Mouse (Mus musculus): ENCODE results near the gene Lrrfip1. TPM values are rescaled to one million over a fixed set of nuclear protein-coding genes. Genes with fewer than 3 reads are reported as not detected.

Gene Lrrfip1
- total RNA-seq, 2 experiments from 2014 or later: 75.3 to 80.9 TPM

DNA sequence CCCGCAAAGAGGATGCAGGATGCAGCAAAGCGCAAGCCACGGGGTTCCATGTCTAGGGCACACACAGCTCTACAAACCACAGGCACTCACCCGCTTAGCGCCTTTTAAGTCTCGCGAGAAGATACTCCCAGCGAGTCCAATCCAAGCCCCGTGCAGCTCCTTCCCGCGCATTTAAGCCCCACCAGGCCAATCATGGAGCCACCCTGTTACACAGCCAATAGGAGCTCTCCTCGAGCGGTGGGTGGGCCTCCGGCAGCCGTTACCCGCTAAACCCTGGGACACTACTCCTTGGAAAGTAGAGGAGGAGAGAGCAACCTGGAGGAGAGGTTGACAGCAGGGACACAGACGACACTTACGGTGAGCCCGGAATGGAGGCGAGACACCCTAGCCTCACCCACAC lies 146.3 kb downstream of the Lrrfip1 start, which contains the start of gene Rbm44:
Rbm44 (plus strand) TSS at position 277 of the 400 bp plus-strand sequence.
- no peak for DNase-seq

DNA sequence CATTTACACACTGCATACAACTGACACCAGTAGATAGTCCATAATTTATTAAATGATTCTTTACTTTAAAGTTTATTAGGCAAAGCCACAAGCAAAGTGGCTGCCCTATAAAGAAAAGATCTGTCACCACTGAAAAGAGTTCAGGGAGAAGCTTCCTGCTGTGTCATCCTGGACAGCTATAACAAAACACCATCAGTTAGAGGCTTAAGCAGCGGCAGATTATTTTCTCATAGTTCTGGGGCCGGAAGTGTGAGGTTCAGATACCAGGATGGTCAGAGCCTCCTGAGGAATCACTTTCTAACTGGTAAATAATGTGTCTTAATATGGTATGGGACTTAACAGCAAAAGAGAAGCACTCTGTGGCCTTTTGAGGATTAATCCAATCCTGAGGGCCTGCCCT lies 153.0 kb downstream of the Lrrfip1 start:
- no peak for DNase-seq

DNA sequence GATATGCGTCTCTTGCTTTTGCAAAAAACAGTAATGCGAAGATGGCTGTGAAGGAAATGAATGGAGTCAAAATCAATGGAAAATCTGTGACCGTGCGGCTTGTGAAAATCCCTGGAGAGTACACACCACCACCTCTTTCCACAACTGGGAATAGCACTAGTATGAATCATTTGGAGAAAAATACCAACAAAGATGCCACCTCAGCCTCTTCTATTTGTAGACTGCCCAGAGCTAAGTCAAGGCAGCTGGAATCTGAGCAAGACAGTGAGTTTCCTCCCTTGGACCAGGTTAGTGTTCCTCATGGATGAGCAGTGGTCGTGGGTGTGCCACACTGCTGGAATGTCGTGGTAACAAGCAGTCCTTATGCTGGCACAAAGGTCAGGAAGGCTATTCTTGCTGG lies 168.3 kb downstream of the Lrrfip1 start:
- no peak for DNase-seq

DNA sequence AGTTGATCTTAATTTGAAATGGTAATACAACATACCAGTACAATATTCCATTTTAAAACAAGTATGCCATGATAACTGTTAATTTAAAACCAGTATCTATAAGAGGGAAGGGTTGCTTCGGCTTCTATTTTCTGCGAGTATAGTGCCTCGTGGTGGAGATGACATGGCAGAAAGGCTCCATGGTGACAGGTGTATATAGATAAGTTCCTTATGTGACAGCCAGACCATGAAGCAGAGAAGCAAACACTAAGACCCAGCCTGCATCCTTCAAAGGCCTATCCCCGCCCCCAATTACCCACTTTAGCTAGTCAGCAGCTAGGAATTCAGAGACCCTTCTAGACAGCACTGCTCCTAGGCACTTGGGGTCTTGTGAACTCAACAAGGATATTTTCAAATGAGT lies 170.6 kb downstream of the Lrrfip1 start:
- no peak for DNase-seq

DNA sequence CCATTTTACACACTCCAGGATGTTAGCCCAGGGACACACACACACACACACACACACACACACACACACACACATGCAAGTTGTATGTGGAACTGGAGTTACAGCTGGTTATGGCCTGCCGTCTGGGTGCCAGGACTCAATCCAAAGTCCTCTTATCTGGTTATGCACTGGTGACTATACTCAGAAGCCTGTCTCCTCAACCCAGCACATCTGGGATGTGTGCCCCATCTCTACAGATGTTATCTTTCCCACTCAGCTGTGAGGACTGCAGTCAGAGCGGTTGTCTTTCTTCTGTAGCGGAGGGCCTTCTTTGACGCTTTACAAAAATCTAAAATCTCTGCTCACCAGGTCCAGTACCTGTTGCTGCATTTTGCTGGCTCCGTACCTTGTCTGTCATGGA lies 176.3 kb downstream of the Lrrfip1 start:
- no peak for DNase-seq

DNA sequence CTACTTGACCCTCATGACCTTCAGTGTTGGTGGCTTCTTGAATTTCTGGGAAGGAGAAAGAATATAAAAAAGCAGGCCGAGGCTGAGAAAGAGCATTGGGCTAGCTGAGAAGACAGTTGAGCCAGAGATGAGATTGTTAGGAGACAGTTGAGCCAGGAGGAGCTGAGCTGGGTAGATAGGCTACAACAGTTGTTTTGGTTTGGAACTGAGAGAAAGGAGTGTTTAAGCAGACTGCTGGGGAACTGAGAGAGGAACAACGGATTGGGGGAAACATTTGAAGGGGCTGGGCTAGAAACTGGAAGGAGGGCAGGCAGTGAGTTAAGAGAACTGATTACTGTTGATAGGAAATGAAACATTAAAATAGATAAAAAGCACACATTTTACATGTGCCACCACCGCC lies 177.5 kb downstream of the Lrrfip1 start:
- DNase-seq: no peak

DNA sequence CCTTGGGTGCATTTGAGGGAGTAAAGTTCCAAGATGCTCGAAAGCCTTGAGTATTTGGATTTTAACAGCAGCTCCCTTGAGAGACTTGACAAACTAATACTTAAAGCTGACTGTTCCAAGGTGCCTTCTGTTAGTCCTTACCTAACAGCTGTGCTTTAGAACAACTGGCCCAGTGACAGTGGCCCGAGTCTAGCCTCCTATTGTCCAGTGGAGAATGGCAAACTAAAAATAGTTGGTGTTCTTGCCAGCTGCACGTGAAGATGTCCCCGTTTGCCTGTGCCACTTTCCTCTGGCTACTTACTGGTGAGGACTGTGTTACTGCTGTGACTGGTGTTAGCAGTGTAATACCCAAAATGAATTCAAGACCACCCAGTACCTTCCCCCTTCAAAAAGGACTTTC lies 178.3 kb downstream of the Lrrfip1 start:
- DNase-seq: no peak

Other genes with a start within 250 kb of the Lrrfip1 start
- gene Col6a3, start 154.8 kb upstream of the Lrrfip1 start, total RNA-seq (2021): 1 to 10 TPM; 3.7 to 4.3 TPM
- 1 to 10 TPM in 1 of 2 experiments, under 1 TPM in 1; 0.60 to 1.8 TPM for gene Mlph, start 83.7 kb upstream of the Lrrfip1 start, total RNA-seq (2021)
- gene Prlh, start 45.6 kb upstream of the Lrrfip1 start, total RNA-seq (2021): not detected
- not detected for gene Rab17, start 29.1 kb upstream of the Lrrfip1 start, total RNA-seq (2021)
- gene Rbm44, start 146.4 kb downstream of the Lrrfip1 start, total RNA-seq (2021): not detected
- gene Ramp1, start 181.1 kb downstream of the Lrrfip1 start, total RNA-seq (2021): 10 to 100 TPM; 60.8 to 65.0 TPM